Mouse (Mus musculus) spleen, adult 2 months (tissue): Measurements from ENCODE around the gene Dagla. TPM values are rescaled to one million over a fixed set of nuclear protein-coding genes. Genes with fewer than 3 reads are reported as not detected.

Experiments used
- DNase-seq, 2 experiments: peaks; one replicate each; pipeline versions ENCODE4 v3.0.0 to v3.0.0-alpha.2; 2012 to 2021; ENCODE audit warnings: low spot score in 2 of 2, low read depth in 1 of 2
- H3K27ac ChIP-seq: fragments of 200-500 bp; 2 replicates; pipeline ENCODE4 v1.5.1; 2012; ENCODE audit warnings: low read length, inconsistent platforms; ENCODE audit not compliant: insufficient read depth
- H3K27me3 ChIP-seq: fragments of 200-500 bp; 2 replicates; pipeline ENCODE4 v1.6.1; 2012; ENCODE audit warnings: mild to moderate bottlenecking, moderate library complexity, low read length, inconsistent platforms; ENCODE audit not compliant: control insufficient read depth, insufficient read depth
- H3K36me3 ChIP-seq: fragments of 200-500 bp; 2 replicates; pipeline ENCODE4 v1.6.1; 2012; ENCODE audit warnings: mild to moderate bottlenecking, low read length, inconsistent platforms; ENCODE audit not compliant: control insufficient read depth, insufficient read depth
- H3K4me1 ChIP-seq: fragments of 200-500 bp; 2 replicates; pipeline ENCODE4 v1.6.1; 2011; ENCODE audit warnings: inconsistent platforms; ENCODE audit not compliant: control insufficient read depth, insufficient read depth, insufficient read length
- H3K4me3 ChIP-seq: fragments of 200-500 bp; 2 replicates; pipeline ENCODE4 v1.5.1; 2011; ENCODE audit warnings: mild to moderate bottlenecking, inconsistent platforms; ENCODE audit not compliant: insufficient read depth, insufficient read length; ENCODE audit errors: extremely low read depth
- CTCF ChIP-seq: fragments of 200-500 bp; IDR thresholded peaks from 2 replicates; pipeline ENCODE4 v1.5.1; 2011; ENCODE audit warnings: mild to moderate bottlenecking, inconsistent platforms; ENCODE audit not compliant: insufficient read depth, insufficient read length, insufficient replicate concordance; ENCODE audit errors: extremely low read depth
- POLR2A ChIP-seq: fragments of 200-500 bp; IDR thresholded peaks from 2 replicates; pipeline ENCODE4 v1.6.1; 2011; ENCODE audit warnings: low read depth, low read length, inconsistent platforms
- WGBS: fragments of 180-500 bp; shearing (Covaris S2); methylation state at CpG from one replicate; pipeline ENCODE4 v1.1.7; 2018; 5-methylcytosine and 5-hydroxymethylcytosine counted together
- polyA plus RNA-seq: library from polyadenylated mRNA; depleted of rRNA; stranded (reverse); fragments of >200 nt; gene quantifications from 2 replicates; pipeline ENCODE4 v1.2.3, GENCODE M21; 2012

The Dagla gene
- polyA plus RNA-seq, 1 experiment = 4.4 TPM

DNA sequence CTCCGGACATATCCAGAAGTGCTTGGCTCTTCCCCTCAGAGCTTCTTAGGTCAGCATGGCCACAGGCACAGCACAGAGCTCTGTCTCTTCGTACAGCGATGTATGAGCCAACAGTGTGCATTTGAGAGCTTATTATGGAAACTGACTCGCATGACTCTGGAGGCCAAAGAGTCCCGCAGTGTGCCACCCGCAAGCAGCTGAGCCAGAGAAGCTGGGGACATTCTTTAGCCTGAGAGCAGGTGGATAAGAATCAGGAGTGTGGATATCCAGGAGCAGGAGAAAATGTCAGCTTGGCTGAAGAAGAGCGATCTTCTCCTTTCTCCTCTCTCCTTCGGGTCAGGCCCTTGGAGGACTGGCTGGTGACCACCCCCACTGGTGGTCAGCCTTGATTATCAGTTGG, 24.4 kb upstream of the Dagla start:
- no peak overlapping the region for H3K4me3 ChIP-seq
- no peak for DNase-seq
- no peak overlapping the region for H3K27ac ChIP-seq
- H3K27me3 ChIP-seq = no peaks in the 10 kb centered on the region
- TF ChIP-seq CTCF = no peak
- TF ChIP-seq POLR2A = no peak
- 85% methylated on average over 8 of the region's 8 CpGs for WGBS
- H3K36me3 ChIP-seq = no peaks in the 10 kb centered on the region
- no peaks in the 10 kb centered on the region for H3K4me1 ChIP-seq

DNA sequence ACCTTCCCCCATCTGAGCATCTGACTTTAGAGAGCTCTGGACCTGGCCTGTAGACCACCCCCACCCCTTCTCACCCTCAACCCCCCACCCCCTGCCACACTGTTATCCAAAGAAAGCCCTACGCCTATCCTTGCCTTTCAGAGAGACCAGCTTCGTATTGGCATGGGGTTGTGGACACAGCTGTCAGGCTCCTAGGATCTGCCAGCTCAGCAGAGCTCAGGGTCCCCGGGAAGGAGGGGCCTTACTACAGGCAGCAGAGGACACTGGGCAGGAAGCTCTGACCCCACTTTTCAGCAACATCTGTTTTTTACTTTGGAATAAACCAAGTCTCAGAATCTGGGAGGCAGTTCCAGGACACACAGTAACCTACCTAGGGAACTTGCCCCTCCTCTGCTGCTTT, 21.9 kb upstream of the Dagla start:
- TF ChIP-seq POLR2A (no peak), CTCF (no peak)
- Histone ChIP-seq H3K4me1 (no peaks in the 10 kb centered on the region), H3K36me3 (no peaks in the 10 kb centered on the region), H3K27ac (no peak overlapping the region), H3K27me3 (no peaks in the 10 kb centered on the region), H3K4me3 (no peak overlapping the region)
- 84% methylated on average over 3 of the region's 3 CpGs for WGBS
- DNase-seq = no peak

- 81% methylated on average over 5 of the region's 5 CpGs for whole genome bisulfite sequencing
- no peak for DNase-seq
- no peaks in the 10 kb centered on the region for H3K4me1 ChIP-seq
Measured at GRCm38 (mm10) chr19:10323860-10324259, 19.2 kb upstream of the Dagla start.

GRCm38 (mm10) chr19:10323362-10323837, 18.7 kb upstream of the Dagla start:
- 31% methylated on average over 9 of the region's 9 CpGs for WGBS
- H3K4me3 ChIP-seq = no peak overlapping the region
- no peaks in the 10 kb centered on the region for H3K27me3 ChIP-seq
- no peak for TF ChIP-seq POLR2A
- TF ChIP-seq CTCF = no peak
- H3K4me1 ChIP-seq = no peaks in the 10 kb centered on the region
- H3K27ac ChIP-seq = no peak overlapping the region
- DNase-seq = no peak
- no peaks in the 10 kb centered on the region for H3K36me3 ChIP-seq

More at GRCm38 (mm10) chr19:10323860-10324259, 19.2 kb upstream of the Dagla start:
- no peak overlapping the region for H3K4me3 ChIP-seq
- H3K27ac ChIP-seq = no peak overlapping the region
- no peaks in the 10 kb centered on the region for H3K36me3 ChIP-seq
- TF ChIP-seq POLR2A (no peak), CTCF (no peak)
- no peaks in the 10 kb centered on the region for H3K27me3 ChIP-seq

GRCm38 (mm10) chr19:10317795-10318194, 13.1 kb upstream of the Dagla start:
- 19% methylated on average over 4 of the region's 4 CpGs for WGBS
- TF ChIP-seq CTCF (no peak), POLR2A (no peak)

DNA sequence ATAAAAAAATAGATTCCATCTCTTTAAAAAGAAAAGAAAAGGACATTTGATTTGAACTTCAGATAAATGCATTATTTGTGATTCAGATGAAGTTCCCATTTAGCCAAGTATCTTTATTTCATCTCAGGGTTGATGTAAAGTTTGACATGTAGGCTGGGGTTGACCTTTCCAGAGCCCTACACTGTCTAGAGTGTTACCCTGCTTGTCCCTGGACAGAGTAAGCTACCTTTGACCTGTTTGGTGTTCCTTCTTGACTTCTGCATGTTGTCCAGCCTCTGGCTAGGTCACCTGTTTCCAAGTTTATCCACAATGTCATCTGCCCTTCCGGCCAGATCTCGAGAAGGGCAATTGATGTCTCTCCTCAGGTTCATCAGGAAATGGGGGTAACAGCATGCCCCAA, 12.7 kb upstream of the Dagla start:
- no peaks in the 10 kb centered on the region for H3K36me3 ChIP-seq
- H3K27me3 ChIP-seq = no peaks in the 10 kb centered on the region
- no peaks in the 10 kb centered on the region for H3K4me1 ChIP-seq
- 87% methylated on average over 2 of the region's 2 CpGs for WGBS
- no peak overlapping the region for H3K27ac ChIP-seq
- TF ChIP-seq CTCF (no peak), POLR2A (no peak)
- H3K4me3 ChIP-seq = no peak overlapping the region
- DNase-seq = no peak

More at GRCm38 (mm10) chr19:10317795-10318194, 13.1 kb upstream of the Dagla start:
- Histone ChIP-seq H3K27me3 (no peaks in the 10 kb centered on the region), H3K4me3 (no peak overlapping the region), H3K4me1 (no peaks in the 10 kb centered on the region), H3K36me3 (no peaks in the 10 kb centered on the region), H3K27ac (no peak overlapping the region)
- no peak for DNase-seq

DNA sequence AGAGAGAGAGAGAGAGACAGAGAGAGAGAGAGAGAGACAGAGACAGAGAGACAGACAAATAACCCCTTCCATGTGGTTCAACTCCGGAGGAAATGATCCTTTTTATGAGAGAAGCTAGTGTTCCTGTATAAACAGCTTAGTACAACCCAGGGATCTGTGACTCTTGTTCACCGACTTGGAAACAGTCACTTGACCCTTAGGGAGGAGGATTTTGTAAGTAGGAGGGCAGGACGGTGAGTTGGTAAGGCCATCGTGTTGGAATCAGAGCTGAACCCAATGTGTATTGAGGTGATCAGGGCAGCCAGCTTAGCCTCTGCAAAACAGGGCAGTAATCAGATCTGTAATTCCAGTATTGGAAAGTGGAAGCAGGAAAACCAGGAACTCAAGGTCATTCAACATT, 12.3 kb upstream of the Dagla start:
- H3K4me3 ChIP-seq = no peak overlapping the region
- H3K36me3 ChIP-seq = no peaks in the 10 kb centered on the region
- H3K4me1 ChIP-seq = no peaks in the 10 kb centered on the region
- H3K27ac ChIP-seq = no peak overlapping the region
- H3K27me3 ChIP-seq = no peaks in the 10 kb centered on the region
- no peak for TF ChIP-seq CTCF
- TF ChIP-seq POLR2A = no peak
- 80% methylated on average over 4 of the region's 4 CpGs for WGBS
- DNase-seq = no peak
